Mouse (Mus musculus): ENCODE measurements around the gene Zbtb39. TPM values are rescaled to one million over a fixed set of nuclear protein-coding genes. Genes with fewer than 3 reads are reported as not detected.
A peak's percentile ranks its signal among the peaks of the same experiment; 100 is the strongest.

The Zbtb39 gene
- polyA plus RNA-seq (2014; fragmentation: Nextera tagmentation; extraction: Ambion mirVana): 7.2 and 9.3 TPM in 2 replicates

- WGBS: 1% methylated on average over 39 of the region's 61 CpGs
- ATAC-seq (ENCODE audit: low FRiP score) (peak; percentile 85), DNase-seq (ENCODE audit: low spot score) (peak; percentile 89)
- H3K4me3 ChIP-seq (ENCODE audit: low read depth, low read length): peak within 1 kb of the TSS; percentile 95
- H3K27me3 ChIP-seq (ENCODE audit: control insufficient read depth, insufficient read depth, low read length): no peaks in the 10 kb centered on the region
- H3K36me3 ChIP-seq (ENCODE audit: control insufficient read depth, insufficient read depth, low read length): peaks cover 28% of the 10 kb centered on the region
- H3K9ac ChIP-seq (ENCODE audit: low read depth, low read length): peak within 1 kb of the TSS; percentile 98
- no peaks in the 10 kb centered on the region for H3K9me3 ChIP-seq (ENCODE audit: control insufficient read depth, low read length)
- H3K4me2 ChIP-seq (replicated peaks; ENCODE audit: low read depth, low read length): peak within 1 kb of the TSS; percentile 65
- no peaks in the 10 kb centered on the region for H3K4me1 ChIP-seq (replicated peaks; ENCODE audit: control insufficient read depth, insufficient read depth, low read length)
- peak within 1 kb of the TSS; percentile 67 for H3K27ac ChIP-seq (ENCODE audit: low read depth, low read length)
Observed at GRCm38 (mm10) chr10:127739083-127739660, at the start of gene Zbtb39. Zbtb39 (plus strand) TSS chr10:127739538.

- H3K27ac ChIP-seq (ENCODE audit: low read depth, low read length): no peak overlapping the region
Observed at GRCm38 (mm10) chr10:127691053-127691452, 48.3 kb upstream of the Zbtb39 start.

GRCm38 (mm10) chr10:127694636-127695035 is 44.7 kb upstream of the Zbtb39 start:
- H3K27me3 ChIP-seq (ENCODE audit: control insufficient read depth, insufficient read depth, low read length): no peaks in the 10 kb centered on the region
- H3K36me3 ChIP-seq (ENCODE audit: control insufficient read depth, insufficient read depth, low read length): no peaks in the 10 kb centered on the region
- H3K9ac ChIP-seq (ENCODE audit: low read depth, low read length): no peak overlapping the region
- no peaks in the 10 kb centered on the region for H3K9me3 ChIP-seq (ENCODE audit: control insufficient read depth, low read length)
- ATAC-seq (ENCODE audit: low FRiP score) (no peak), DNase-seq (ENCODE audit: low spot score) (peak; percentile 43)
- H3K4me2 ChIP-seq (replicated peaks; ENCODE audit: low read depth, low read length): no peak overlapping the region
- WGBS: 69% methylated on average over 2 of the region's 2 CpGs
- no peaks in the 10 kb centered on the region for H3K4me1 ChIP-seq (replicated peaks; ENCODE audit: control insufficient read depth, insufficient read depth, low read length)
- H3K4me3 ChIP-seq (ENCODE audit: low read depth, low read length): no peak overlapping the region
- H3K27ac ChIP-seq (ENCODE audit: low read depth, low read length): no peak overlapping the region

More at GRCm38 (mm10) chr10:127691053-127691452, 48.3 kb upstream of the Zbtb39 start:
- H3K27me3 ChIP-seq (ENCODE audit: control insufficient read depth, insufficient read depth, low read length): no peaks in the 10 kb centered on the region
- no peak overlapping the region for H3K4me2 ChIP-seq (replicated peaks; ENCODE audit: low read depth, low read length)
- H3K4me1 ChIP-seq (replicated peaks; ENCODE audit: control insufficient read depth, insufficient read depth, low read length): no peaks in the 10 kb centered on the region
- 26% methylated on average over 1 of the region's 1 CpGs for WGBS
- no peak overlapping the region for H3K9ac ChIP-seq (ENCODE audit: low read depth, low read length)
- H3K4me3 ChIP-seq (ENCODE audit: low read depth, low read length): no peak overlapping the region
- no peaks in the 10 kb centered on the region for H3K36me3 ChIP-seq (ENCODE audit: control insufficient read depth, insufficient read depth, low read length)
- DNase-seq (ENCODE audit: low spot score) (no peak), ATAC-seq (ENCODE audit: low FRiP score) (no peak)
- H3K9me3 ChIP-seq (ENCODE audit: control insufficient read depth, low read length): no peaks in the 10 kb centered on the region

DNA sequence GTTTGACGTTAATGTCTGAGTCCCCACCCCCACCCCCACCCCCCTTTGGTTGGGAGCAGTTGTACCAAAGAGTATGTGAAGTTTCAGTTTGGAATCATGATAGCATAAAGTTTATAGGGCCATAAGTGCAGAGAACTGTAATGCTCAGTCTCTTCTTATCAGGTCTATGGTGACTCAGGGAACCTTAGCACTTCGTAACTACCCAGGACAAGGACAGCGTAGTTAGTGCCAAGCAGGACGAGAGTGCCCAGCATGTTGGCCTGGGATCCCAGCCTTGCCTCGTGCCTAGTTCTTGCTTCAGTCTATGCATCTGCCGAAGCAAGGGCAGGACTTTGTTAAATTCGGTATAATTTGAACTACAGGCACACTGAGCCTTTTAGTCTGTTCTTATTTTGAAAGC is 43.6 kb upstream of the Zbtb39 start:
- no peaks in the 10 kb centered on the region for H3K27me3 ChIP-seq (ENCODE audit: control insufficient read depth, insufficient read depth, low read length)
- no peaks in the 10 kb centered on the region for H3K36me3 ChIP-seq (ENCODE audit: control insufficient read depth, insufficient read depth, low read length)
- DNase-seq (ENCODE audit: low spot score) (no peak), ATAC-seq (ENCODE audit: low FRiP score) (no peak)
- H3K27ac ChIP-seq (ENCODE audit: low read depth, low read length): no peak overlapping the region
- H3K9ac ChIP-seq (ENCODE audit: low read depth, low read length): no peak overlapping the region
- no peaks in the 10 kb centered on the region for H3K4me1 ChIP-seq (replicated peaks; ENCODE audit: control insufficient read depth, insufficient read depth, low read length)
- 89% methylated on average over 7 of the region's 7 CpGs for WGBS
- no peaks in the 10 kb centered on the region for H3K9me3 ChIP-seq (ENCODE audit: control insufficient read depth, low read length)
- no peak overlapping the region for H3K4me3 ChIP-seq (ENCODE audit: low read depth, low read length)
- no peak overlapping the region for H3K4me2 ChIP-seq (replicated peaks; ENCODE audit: low read depth, low read length)

GRCm38 (mm10) chr10:127698966-127699365 is 40.4 kb upstream of the Zbtb39 start:
- Histone ChIP-seq H3K9me3 (ENCODE audit: control insufficient read depth, low read length) (no peaks in the 10 kb centered on the region), H3K27me3 (ENCODE audit: control insufficient read depth, insufficient read depth, low read length) (no peaks in the 10 kb centered on the region), H3K27ac (ENCODE audit: low read depth, low read length) (no peak overlapping the region), H3K4me3 (ENCODE audit: low read depth, low read length) (no peak overlapping the region), H3K36me3 (ENCODE audit: control insufficient read depth, insufficient read depth, low read length) (no peaks in the 10 kb centered on the region), H3K4me2 (replicated peaks; ENCODE audit: low read depth, low read length) (no peak overlapping the region), H3K9ac (ENCODE audit: low read depth, low read length) (no peak overlapping the region), H3K4me1 (replicated peaks; ENCODE audit: control insufficient read depth, insufficient read depth, low read length) (no peaks in the 10 kb centered on the region)
- 95% methylated on average over 7 of the region's 7 CpGs for WGBS
- no peak for ATAC-seq (ENCODE audit: low FRiP score)
- DNase-seq (ENCODE audit: low spot score): no peak

- H3K9ac ChIP-seq (ENCODE audit: low read depth, low read length): no peak overlapping the region
- H3K4me3 ChIP-seq (ENCODE audit: low read depth, low read length): no peak overlapping the region
- H3K27me3 ChIP-seq (ENCODE audit: control insufficient read depth, insufficient read depth, low read length): no peaks in the 10 kb centered on the region
- ATAC-seq (ENCODE audit: low FRiP score) (no peak), DNase-seq (ENCODE audit: low spot score) (peak; percentile 12)
- no peak overlapping the region for H3K4me2 ChIP-seq (replicated peaks; ENCODE audit: low read depth, low read length)
- WGBS: 43% methylated on average over 4 of the region's 4 CpGs
- no peak overlapping the region for H3K27ac ChIP-seq (ENCODE audit: low read depth, low read length)
- no peaks in the 10 kb centered on the region for H3K4me1 ChIP-seq (replicated peaks; ENCODE audit: control insufficient read depth, insufficient read depth, low read length)
- H3K36me3 ChIP-seq (ENCODE audit: control insufficient read depth, insufficient read depth, low read length): no peaks in the 10 kb centered on the region
- no peaks in the 10 kb centered on the region for H3K9me3 ChIP-seq (ENCODE audit: control insufficient read depth, low read length)
Observed at GRCm38 (mm10) chr10:127703299-127703698, 36.0 kb upstream of the Zbtb39 start.

- DNase-seq (ENCODE audit: low spot score): no peak
- Histone ChIP-seq H3K4me2 (replicated peaks; ENCODE audit: low read depth, low read length) (no peak overlapping the region), H3K27ac (ENCODE audit: low read depth, low read length) (no peak overlapping the region), H3K9me3 (ENCODE audit: control insufficient read depth, low read length) (no peaks in the 10 kb centered on the region), H3K4me3 (ENCODE audit: low read depth, low read length) (no peak overlapping the region), H3K27me3 (ENCODE audit: control insufficient read depth, insufficient read depth, low read length) (no peaks in the 10 kb centered on the region), H3K9ac (ENCODE audit: low read depth, low read length) (no peak overlapping the region), H3K4me1 (replicated peaks; ENCODE audit: control insufficient read depth, insufficient read depth, low read length) (no peaks in the 10 kb centered on the region), H3K36me3 (ENCODE audit: control insufficient read depth, insufficient read depth, low read length) (no peaks in the 10 kb centered on the region)
- no peak for ATAC-seq (ENCODE audit: low FRiP score)
- WGBS: 83% methylated on average over 2 of the region's 2 CpGs
Observed at GRCm38 (mm10) chr10:127704293-127704692, 35.0 kb upstream of the Zbtb39 start.

GRCm38 (mm10) chr10:127704766-127705220 is 34.5 kb upstream of the Zbtb39 start, which contains the start of gene Myo1a:
Myo1a (plus strand) TSS chr10:127705170.
- Histone ChIP-seq H3K36me3 (ENCODE audit: control insufficient read depth, insufficient read depth, low read length) (no peaks in the 10 kb centered on the region), H3K9me3 (ENCODE audit: control insufficient read depth, low read length) (no peaks in the 10 kb centered on the region), H3K27ac (ENCODE audit: low read depth, low read length) (no peak within 1 kb of the TSS), H3K9ac (ENCODE audit: low read depth, low read length) (no peak within 1 kb of the TSS), H3K27me3 (ENCODE audit: control insufficient read depth, insufficient read depth, low read length) (no peaks in the 10 kb centered on the region), H3K4me1 (replicated peaks; ENCODE audit: control insufficient read depth, insufficient read depth, low read length) (no peaks in the 10 kb centered on the region), H3K4me3 (ENCODE audit: low read depth, low read length) (no peak within 1 kb of the TSS), H3K4me2 (replicated peaks; ENCODE audit: low read depth, low read length) (no peak within 1 kb of the TSS)
- ATAC-seq (ENCODE audit: low FRiP score): no peak
- 57% methylated on average over 2 of the region's 2 CpGs for WGBS
- no peak for DNase-seq (ENCODE audit: low spot score)

- H3K4me2 ChIP-seq (replicated peaks; ENCODE audit: low read depth, low read length): no peak overlapping the region
- no peak for ATAC-seq (ENCODE audit: low FRiP score)
- H3K27me3 ChIP-seq (ENCODE audit: control insufficient read depth, insufficient read depth, low read length): no peaks in the 10 kb centered on the region
- H3K36me3 ChIP-seq (ENCODE audit: control insufficient read depth, insufficient read depth, low read length): no peaks in the 10 kb centered on the region
- H3K9me3 ChIP-seq (ENCODE audit: control insufficient read depth, low read length): no peaks in the 10 kb centered on the region
- H3K27ac ChIP-seq (ENCODE audit: low read depth, low read length): no peak overlapping the region
- H3K4me3 ChIP-seq (ENCODE audit: low read depth, low read length): no peak overlapping the region
- WGBS: 91% methylated on average over 4 of the region's 4 CpGs
- H3K9ac ChIP-seq (ENCODE audit: low read depth, low read length): no peak overlapping the region
- DNase-seq (ENCODE audit: low spot score): no peak
- H3K4me1 ChIP-seq (replicated peaks; ENCODE audit: control insufficient read depth, insufficient read depth, low read length): no peaks in the 10 kb centered on the region
Observed at GRCm38 (mm10) chr10:127705783-127706182, 33.6 kb upstream of the Zbtb39 start.

Data from hindbrain, embryonic 11.5 days (tissue).